Mouse (Mus musculus): ENCODE data around the gene Ccdc40. TPM values are rescaled to one million over a fixed set of nuclear protein-coding genes. Genes with fewer than 3 reads are reported as not detected.
"Not testable (repeated sequence)": the region's sequence is repeated elsewhere in the genome, so short reads cannot be mapped to it uniquely, and the experiment has no call there.

Ccdc40 gene
- polyA plus RNA-seq, 1 experiment from 2014 or later, result 16.5 TPM

DNA sequence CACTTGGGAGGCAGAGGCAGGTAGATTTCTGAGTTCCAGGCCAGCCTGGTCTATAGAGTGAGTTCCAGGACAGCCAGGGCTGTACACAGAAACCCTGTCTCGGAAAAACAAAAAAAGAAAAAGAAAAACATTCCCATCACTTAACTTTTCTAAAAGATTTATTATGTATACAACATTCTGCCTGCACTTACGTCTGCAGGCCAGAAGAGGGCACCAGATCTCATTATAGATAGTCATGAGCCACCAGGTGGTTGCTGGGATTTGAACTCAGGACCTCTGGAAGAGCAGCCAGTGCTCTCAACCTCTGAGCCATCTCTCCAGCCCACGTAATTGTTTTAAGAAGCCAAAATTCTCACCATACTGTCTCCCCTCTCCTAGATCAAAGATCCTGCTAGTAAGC, 44.1 kb downstream of the Ccdc40 start:
- ATAC-seq (ENCODE audit: low FRiP score); H3K4me2 ChIP-seq (replicated peaks; ENCODE audit: low read depth, low read length); H3K4me1 ChIP-seq (replicated peaks; ENCODE audit: control insufficient read depth, insufficient read depth, low read length); H3K36me3 ChIP-seq (ENCODE audit: control insufficient read depth, insufficient read depth, low read length); H3K4me3 ChIP-seq (ENCODE audit: low read depth, low read length); DNase-seq (ENCODE audit: low spot score); H3K9me3 ChIP-seq (ENCODE audit: control insufficient read depth, low read length); H3K9ac ChIP-seq (ENCODE audit: low read depth, low read length); H3K27me3 ChIP-seq (ENCODE audit: control insufficient read depth, insufficient read depth, low read length); H3K27ac ChIP-seq (ENCODE audit: low read depth, low read length): not testable (repeated sequence)
- WGBS, result 58% methylated on average over 3 of the region's 3 CpGs

DNA sequence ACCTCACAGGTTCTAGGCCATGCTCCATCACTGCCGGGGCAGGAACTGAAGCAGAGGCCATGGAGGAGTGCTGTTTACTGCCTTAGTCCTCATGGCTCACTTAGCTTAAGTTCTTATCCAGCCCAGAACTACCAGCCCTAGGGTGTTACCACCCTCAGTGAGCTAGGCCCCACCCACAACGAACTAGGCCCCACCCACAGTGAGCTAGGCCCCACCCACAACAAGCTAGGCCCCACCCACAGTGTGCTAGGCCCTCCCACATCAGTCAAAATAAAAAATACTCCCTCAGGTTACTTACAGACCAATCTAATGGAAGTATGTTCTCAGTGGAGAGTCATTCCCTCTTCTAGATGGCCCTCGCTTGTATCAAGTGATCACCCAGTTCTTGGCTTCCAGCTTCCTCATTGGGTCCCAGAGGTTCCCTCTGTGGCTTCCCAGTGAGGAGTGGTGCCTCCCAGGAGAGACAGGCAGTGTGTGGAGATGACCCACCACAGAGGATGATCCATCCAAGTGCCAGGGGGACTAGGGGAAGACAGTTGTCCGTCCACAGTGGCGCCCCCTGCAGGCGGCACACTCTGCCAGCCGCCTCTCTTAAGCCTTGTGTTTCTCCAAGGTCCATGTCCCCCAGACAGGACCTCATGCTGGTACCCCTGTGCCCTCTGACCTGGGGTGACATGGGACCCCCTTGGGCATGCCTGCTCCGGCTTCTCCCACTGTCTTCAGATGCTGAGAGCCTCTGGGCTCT, 45.0 kb downstream of the Ccdc40 start:
- no peaks in the 10 kb centered on the region for H3K27me3 ChIP-seq (ENCODE audit: control insufficient read depth, insufficient read depth, low read length)
- no peak overlapping the region for H3K27ac ChIP-seq (ENCODE audit: low read depth, low read length)
- DNase-seq (ENCODE audit: low spot score), result no peak
- ATAC-seq (ENCODE audit: low FRiP score), result no peak
- no peaks in the 10 kb centered on the region for H3K9me3 ChIP-seq (ENCODE audit: control insufficient read depth, low read length)
- no peaks in the 10 kb centered on the region for H3K36me3 ChIP-seq (ENCODE audit: control insufficient read depth, insufficient read depth, low read length)
- no peak overlapping the region for H3K4me3 ChIP-seq (ENCODE audit: low read depth, low read length)
- peaks cover 4% of the 10 kb centered on the region; the same call in 1 of the 2 replicates for H3K4me1 ChIP-seq (replicated peaks; ENCODE audit: control insufficient read depth, insufficient read depth, low read length)
- H3K9ac ChIP-seq (ENCODE audit: low read depth, low read length), result no peak overlapping the region
- WGBS, result 86% methylated on average over 8 of the region's 8 CpGs
- no peak overlapping the region for H3K4me2 ChIP-seq (replicated peaks; ENCODE audit: low read depth, low read length)

- Histone ChIP-seq H3K4me2 (replicated peaks; ENCODE audit: low read depth, low read length) (no peak overlapping the region), H3K27me3 (ENCODE audit: control insufficient read depth, insufficient read depth, low read length) (no peaks in the 10 kb centered on the region), H3K9ac (ENCODE audit: low read depth, low read length) (no peak overlapping the region), H3K4me3 (ENCODE audit: low read depth, low read length) (no peak overlapping the region), H3K4me1 (replicated peaks; ENCODE audit: control insufficient read depth, insufficient read depth, low read length) (no peaks in the 10 kb centered on the region), H3K27ac (ENCODE audit: low read depth, low read length) (no peak overlapping the region), H3K36me3 (ENCODE audit: control insufficient read depth, insufficient read depth, low read length) (no peaks in the 10 kb centered on the region), H3K9me3 (ENCODE audit: control insufficient read depth, low read length) (no peaks in the 10 kb centered on the region)
- 88% methylated on average over 15 of the region's 15 CpGs for WGBS
- no peak for ATAC-seq (ENCODE audit: low FRiP score)
- no peak for DNase-seq (ENCODE audit: low spot score)
These were observed 52.7 kb downstream of the Ccdc40 start for GRCm38 (mm10) chr11:119281030-119281429.

DNA sequence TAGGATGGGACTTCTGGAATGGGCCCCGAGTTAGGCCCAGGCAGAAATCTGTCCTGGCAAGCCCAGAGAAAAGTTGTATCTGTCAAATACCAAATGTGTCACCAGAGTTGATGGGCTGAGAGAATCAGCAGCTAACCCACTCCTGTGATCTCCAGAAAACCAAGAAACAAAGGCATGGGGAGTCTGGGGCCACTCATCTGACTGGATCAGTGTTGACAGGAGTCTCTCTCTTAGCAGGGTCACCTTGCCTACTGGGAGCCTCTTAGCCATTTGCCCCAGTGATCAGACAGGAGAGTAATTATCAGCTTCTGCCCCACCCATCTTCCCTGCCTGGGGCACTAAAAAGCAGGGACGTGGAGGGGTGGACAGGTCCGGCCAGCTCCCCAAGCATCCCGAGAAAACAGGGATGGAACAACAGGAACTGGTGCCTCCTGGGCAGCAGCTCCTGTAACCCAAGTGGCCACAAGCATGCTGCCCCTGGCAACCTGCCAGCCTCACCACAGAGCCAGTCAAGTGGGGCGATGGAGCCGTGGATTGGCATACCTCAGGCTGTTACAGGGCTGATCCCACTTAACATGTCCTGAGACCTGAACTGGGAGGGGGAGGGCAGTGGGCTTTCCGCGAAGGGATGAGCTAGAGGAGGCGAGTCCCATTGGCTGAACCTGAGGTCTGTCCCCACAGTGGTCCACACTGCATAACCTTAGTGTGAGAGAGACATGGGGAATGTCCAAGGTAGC, 57.6 kb downstream of the Ccdc40 start:
- Histone ChIP-seq H3K9me3 (ENCODE audit: control insufficient read depth, low read length) (no peaks in the 10 kb centered on the region), H3K27ac (ENCODE audit: low read depth, low read length) (no peak overlapping the region), H3K4me2 (replicated peaks; ENCODE audit: low read depth, low read length) (no peak overlapping the region), H3K9ac (ENCODE audit: low read depth, low read length) (no peak overlapping the region), H3K4me3 (ENCODE audit: low read depth, low read length) (no peak overlapping the region), H3K27me3 (ENCODE audit: control insufficient read depth, insufficient read depth, low read length) (no peaks in the 10 kb centered on the region), H3K36me3 (ENCODE audit: control insufficient read depth, insufficient read depth, low read length) (peaks cover 5% of the 10 kb centered on the region; the same call in 1 of the 2 replicates), H3K4me1 (replicated peaks; ENCODE audit: control insufficient read depth, insufficient read depth, low read length) (no peaks in the 10 kb centered on the region)
- WGBS, result 75% methylated on average over 9 of the region's 9 CpGs
- DNase-seq (ENCODE audit: low spot score) (no peak), ATAC-seq (ENCODE audit: low FRiP score) (no peak)

DNA sequence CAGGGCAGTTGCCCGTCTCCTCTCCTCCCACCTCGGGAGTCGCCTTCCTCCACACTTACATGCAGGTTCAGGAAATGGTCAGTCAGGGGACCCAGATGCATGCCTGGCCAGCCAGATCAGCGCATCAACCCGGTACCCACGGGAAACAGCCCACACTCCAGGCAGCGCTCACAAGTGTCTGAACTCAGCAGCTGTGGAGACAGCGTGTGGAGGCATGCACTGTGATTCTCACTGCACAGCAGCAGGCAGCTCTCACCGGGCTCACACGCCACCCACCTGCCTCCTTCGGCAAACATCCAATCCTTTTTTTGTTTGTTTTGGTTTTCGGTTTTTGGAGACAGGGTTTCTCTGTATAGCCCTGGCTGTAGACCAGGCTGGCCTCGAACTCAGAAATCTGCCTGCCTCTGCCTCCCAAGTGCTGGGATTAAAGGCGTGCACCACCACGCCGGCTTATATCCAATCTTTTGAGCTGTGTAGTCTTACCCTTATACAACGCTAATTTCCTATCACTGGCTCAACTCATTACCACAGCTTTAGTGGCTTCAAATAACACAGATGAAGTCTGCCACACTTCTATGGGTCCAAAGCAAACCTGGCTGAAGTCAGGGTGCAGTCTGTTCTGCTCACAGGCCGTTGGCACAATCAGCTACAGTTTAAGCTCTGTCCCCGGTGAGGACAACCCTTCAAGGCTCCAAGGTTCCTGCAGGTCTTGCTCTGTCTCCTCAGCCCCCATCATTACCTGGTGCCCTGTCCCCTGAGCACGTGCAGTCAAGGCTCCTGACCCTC, 59.0 kb downstream of the Ccdc40 start:
- ATAC-seq (ENCODE audit: low FRiP score) (no peak), DNase-seq (ENCODE audit: low spot score) (no peak)
- H3K36me3 ChIP-seq (ENCODE audit: control insufficient read depth, insufficient read depth, low read length), result peaks cover 5% of the 10 kb centered on the region; the same call in 1 of the 2 replicates
- H3K27ac ChIP-seq (ENCODE audit: low read depth, low read length), result no peak overlapping the region
- H3K4me1 ChIP-seq (replicated peaks; ENCODE audit: control insufficient read depth, insufficient read depth, low read length), result no peaks in the 10 kb centered on the region
- WGBS, result 93% methylated on average over 20 of the region's 20 CpGs
- no peak overlapping the region for H3K4me2 ChIP-seq (replicated peaks; ENCODE audit: low read depth, low read length)
- H3K27me3 ChIP-seq (ENCODE audit: control insufficient read depth, insufficient read depth, low read length), result no peaks in the 10 kb centered on the region
- H3K9ac ChIP-seq (ENCODE audit: low read depth, low read length), result no peak overlapping the region
- no peak overlapping the region for H3K4me3 ChIP-seq (ENCODE audit: low read depth, low read length)
- no peaks in the 10 kb centered on the region for H3K9me3 ChIP-seq (ENCODE audit: control insufficient read depth, low read length)

DNA sequence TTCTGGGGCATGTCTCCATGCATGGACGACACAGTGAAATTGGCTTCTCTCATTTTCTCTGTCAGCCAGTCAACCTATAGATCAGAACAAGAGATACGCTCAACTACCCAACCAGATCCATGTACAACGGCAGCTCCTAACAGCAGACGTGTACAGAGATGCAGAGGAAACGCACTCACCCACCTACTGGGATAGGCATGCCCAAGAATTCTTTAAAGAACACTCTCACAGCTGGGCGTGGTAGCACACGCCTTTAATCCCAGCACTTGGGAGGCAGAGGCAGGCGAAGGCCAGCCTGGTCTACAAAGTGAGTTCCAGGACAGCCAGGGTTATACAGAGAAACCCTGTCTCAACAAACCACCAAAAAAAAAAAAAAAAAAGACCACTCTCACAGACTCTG, 64.5 kb downstream of the Ccdc40 start:
- not testable (repeated sequence) for H3K4me3 ChIP-seq (ENCODE audit: low read depth, low read length); H3K27ac ChIP-seq (ENCODE audit: low read depth, low read length); H3K9ac ChIP-seq (ENCODE audit: low read depth, low read length); ATAC-seq (ENCODE audit: low FRiP score); H3K9me3 ChIP-seq (ENCODE audit: control insufficient read depth, low read length); H3K27me3 ChIP-seq (ENCODE audit: control insufficient read depth, insufficient read depth, low read length); H3K4me1 ChIP-seq (replicated peaks; ENCODE audit: control insufficient read depth, insufficient read depth, low read length); DNase-seq (ENCODE audit: low spot score); H3K4me2 ChIP-seq (replicated peaks; ENCODE audit: low read depth, low read length)
- WGBS, result 94% methylated on average over 8 of the region's 8 CpGs
- H3K36me3 ChIP-seq (ENCODE audit: control insufficient read depth, insufficient read depth, low read length), result peaks cover 37% of the 10 kb centered on the region

DNA sequence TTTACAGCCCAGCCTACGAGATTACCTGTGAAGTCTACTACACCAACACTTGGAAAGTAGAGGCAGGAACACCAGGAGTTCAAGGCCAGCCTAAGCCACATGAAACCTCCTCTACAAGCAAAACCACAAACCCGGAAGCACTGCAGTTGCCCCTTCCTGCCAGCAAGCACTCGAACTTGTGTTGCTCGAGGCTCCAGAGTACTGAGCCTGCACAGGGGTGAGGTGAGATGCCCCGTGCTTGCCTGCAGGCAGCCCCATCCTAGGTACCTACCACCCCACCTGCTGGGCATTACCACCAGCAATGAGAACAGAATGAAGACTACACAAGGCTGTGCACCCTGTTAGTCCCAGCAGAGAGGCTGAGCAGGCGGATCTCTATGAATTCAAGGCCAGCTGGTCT, 69.6 kb downstream of the Ccdc40 start:
- H3K9ac ChIP-seq (ENCODE audit: low read depth, low read length), result no peak overlapping the region
- ATAC-seq (ENCODE audit: low FRiP score), result no peak
- H3K4me3 ChIP-seq (ENCODE audit: low read depth, low read length), result no peak overlapping the region
- H3K36me3 ChIP-seq (ENCODE audit: control insufficient read depth, insufficient read depth, low read length), result peaks cover 34% of the 10 kb centered on the region
- DNase-seq (ENCODE audit: low spot score), result no peak
- 0 out of 2 replicates have a peak overlapping the region, but pooled peaks have one; percentile 83 for H3K4me2 ChIP-seq (replicated peaks; ENCODE audit: low read depth, low read length)
- WGBS, result 86% methylated on average over 6 of the region's 6 CpGs
- H3K9me3 ChIP-seq (ENCODE audit: control insufficient read depth, low read length), result no peaks in the 10 kb centered on the region
- no peak overlapping the region for H3K27ac ChIP-seq (ENCODE audit: low read depth, low read length)
- peaks cover 8% of the 10 kb centered on the region for H3K4me1 ChIP-seq (replicated peaks; ENCODE audit: control insufficient read depth, insufficient read depth, low read length)
- no peaks in the 10 kb centered on the region for H3K27me3 ChIP-seq (ENCODE audit: control insufficient read depth, insufficient read depth, low read length)

- DNase-seq (ENCODE audit: low spot score) (no peak), ATAC-seq (ENCODE audit: low FRiP score) (no peak)
- Histone ChIP-seq H3K36me3 (ENCODE audit: control insufficient read depth, insufficient read depth, low read length) (peaks cover 28% of the 10 kb centered on the region), H3K4me2 (replicated peaks; ENCODE audit: low read depth, low read length) (peak overlapping the region; percentile 83), H3K27me3 (ENCODE audit: control insufficient read depth, insufficient read depth, low read length) (no peaks in the 10 kb centered on the region), H3K9ac (ENCODE audit: low read depth, low read length) (peak overlapping the region; percentile 97), H3K9me3 (ENCODE audit: control insufficient read depth, low read length) (no peaks in the 10 kb centered on the region), H3K4me1 (replicated peaks; ENCODE audit: control insufficient read depth, insufficient read depth, low read length) (peaks cover 8% of the 10 kb centered on the region), H3K4me3 (ENCODE audit: low read depth, low read length) (peak overlapping the region; percentile 98), H3K27ac (ENCODE audit: low read depth, low read length) (peak overlapping the region; percentile 96)
- WGBS, result 22% methylated on average over 7 of the region's 7 CpGs
These were observed 70.5 kb downstream of the Ccdc40 start for GRCm38 (mm10) chr11:119298917-119299316.
